Mouse (Mus musculus) forebrain, embryonic 14.5 days (tissue): ENCODE data around the gene Aox2. TPM values are rescaled to one million over a fixed set of nuclear protein-coding genes. Genes with fewer than 3 reads are reported as not detected.

Experiments used
- polyA plus RNA-seq: library from polyadenylated mRNA; unstranded; fragments of >200 nt; fragmentation: Nextera tagmentation; extraction: Ambion mirVana; gene quantifications from 2 replicates; pipeline ENCODE4 v1.2.1, GENCODE M21; 2014

Aox2 gene
- polyA plus RNA-seq, 1 experiment from 2014 or later = not detected

Other genes starting within 250 kb of the Aox2 start
- gene Aox1, start 248.4 kb upstream of the Aox2 start, polyA plus RNA-seq = 0.08 and 0.19 TPM in 2 replicates
- gene Aox3, start 165.2 kb upstream of the Aox2 start, polyA plus RNA-seq = 0.11 and 0.35 TPM in 2 replicates
- 0.80 and 0.96 TPM in 2 replicates for gene Aox4, start 67.9 kb upstream of the Aox2 start, polyA plus RNA-seq
- 443 and 469 TPM in 2 replicates for gene Bzw1, start 114.6 kb downstream of the Aox2 start, polyA plus RNA-seq
- 146 and 211 TPM in 2 replicates for gene Clk1, start 145.7 kb downstream of the Aox2 start, polyA plus RNA-seq
- 67.6 and 74.1 TPM in 2 replicates for gene Nif3l1, start 166.8 kb downstream of the Aox2 start, polyA plus RNA-seq
- gene Ppil3, start 167.2 kb downstream of the Aox2 start, polyA plus RNA-seq = 55.9 and 59.9 TPM in 2 replicates
- gene Orc2, start 226.8 kb downstream of the Aox2 start, polyA plus RNA-seq = 28.4 and 32.5 TPM in 2 replicates